Mouse (Mus musculus): ENCODE results near the gene Usp33. TPM values are rescaled to one million over a fixed set of nuclear protein-coding genes. Genes with fewer than 3 reads are reported as not detected.
A peak's percentile ranks its signal among the peaks of the same experiment; 100 is the strongest.
"Not testable (repeated sequence)": the region's sequence is repeated elsewhere in the genome, so short reads cannot be mapped to it uniquely, and the experiment has no call there.

The Usp33 gene
- polyA plus RNA-seq (2016; fragmentation: Nextera tagmentation; extraction: Ambion mirVana), result 49.5 and 53.8 TPM in 2 replicates

GRCm38 (mm10) chr3:152345732-152346632 is at the start of gene Usp33:
Gene Usp33, plus strand, starts transcription at chr3:152346478.
- peak within 1 kb of the TSS; percentile 91 for H3K27ac ChIP-seq
- 0 out of 2 replicates have a peak, but pooled peaks cover 5% of the 10 kb centered on the region for H3K27me3 ChIP-seq (ENCODE audit: insufficient read depth, poor library complexity, severe bottlenecking)
- peak; percentile 91 for DNase-seq (ENCODE audit: low spot score)
- 5% methylated on average over 44 of the region's 44 CpGs for WGBS
- peaks cover 10% of the 10 kb centered on the region for H3K36me3 ChIP-seq
- no peaks in the 10 kb centered on the region for H3K9me3 ChIP-seq
- peaks cover 27% of the 10 kb centered on the region for H3K4me1 ChIP-seq (replicated peaks)
- peak within 1 kb of the TSS; percentile 77 for H3K4me3 ChIP-seq

GRCm38 (mm10) chr3:152300376-152301337 is 45.6 kb upstream of the Usp33 start:
- Histone ChIP-seq H3K36me3 (peaks cover 49% of the 10 kb centered on the region), H3K9me3 (no peaks in the 10 kb centered on the region), H3K27me3 (ENCODE audit: insufficient read depth, poor library complexity, severe bottlenecking) (no peaks in the 10 kb centered on the region), H3K4me1 (replicated peaks) (no peaks in the 10 kb centered on the region), H3K27ac (no peak overlapping the region), H3K4me3 (no peak overlapping the region)
- 93% methylated on average over 14 of the region's 14 CpGs for WGBS
- no peak for DNase-seq (ENCODE audit: low spot score)

DNA sequence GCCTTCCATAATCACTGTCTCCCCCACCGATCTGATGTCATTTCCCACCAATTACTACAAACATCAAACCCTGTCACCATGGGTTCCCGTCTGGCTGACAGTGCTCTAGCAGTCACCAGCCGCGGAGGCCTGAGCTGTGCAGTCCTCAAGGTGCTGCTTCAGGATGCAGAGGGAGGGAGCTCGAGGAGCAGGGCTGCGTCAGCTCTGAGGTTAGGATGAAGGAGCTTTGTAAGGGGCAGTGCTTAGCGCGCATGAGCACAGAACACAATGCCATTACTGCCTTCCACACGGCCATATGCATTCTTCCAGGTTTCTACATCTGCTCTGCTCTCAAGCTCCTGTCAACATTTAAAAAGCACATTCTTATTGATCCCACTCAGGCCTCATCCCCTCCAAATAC is 43.3 kb upstream of the Usp33 start:
- no peak for DNase-seq (ENCODE audit: low spot score)
- Histone ChIP-seq H3K4me1 (replicated peaks) (no peaks in the 10 kb centered on the region), H3K27me3 (ENCODE audit: insufficient read depth, poor library complexity, severe bottlenecking) (no peaks in the 10 kb centered on the region), H3K27ac (no peak overlapping the region), H3K4me3 (no peak overlapping the region), H3K9me3 (no peaks in the 10 kb centered on the region), H3K36me3 (peaks cover 42% of the 10 kb centered on the region)
- 79% methylated on average over 9 of the region's 9 CpGs for whole genome bisulfite sequencing

GRCm38 (mm10) chr3:152304093-152304815 is 42.0 kb upstream of the Usp33 start:
- H3K27ac ChIP-seq, result no peak overlapping the region
- no peaks in the 10 kb centered on the region for H3K9me3 ChIP-seq
- WGBS, result 64% methylated on average over 6 of the region's 6 CpGs
- DNase-seq (ENCODE audit: low spot score), result no peak
- H3K4me1 ChIP-seq (replicated peaks), result no peaks in the 10 kb centered on the region
- no peak overlapping the region for H3K4me3 ChIP-seq
- H3K27me3 ChIP-seq (ENCODE audit: insufficient read depth, poor library complexity, severe bottlenecking), result no peaks in the 10 kb centered on the region
- peaks cover 45% of the 10 kb centered on the region for H3K36me3 ChIP-seq

DNA sequence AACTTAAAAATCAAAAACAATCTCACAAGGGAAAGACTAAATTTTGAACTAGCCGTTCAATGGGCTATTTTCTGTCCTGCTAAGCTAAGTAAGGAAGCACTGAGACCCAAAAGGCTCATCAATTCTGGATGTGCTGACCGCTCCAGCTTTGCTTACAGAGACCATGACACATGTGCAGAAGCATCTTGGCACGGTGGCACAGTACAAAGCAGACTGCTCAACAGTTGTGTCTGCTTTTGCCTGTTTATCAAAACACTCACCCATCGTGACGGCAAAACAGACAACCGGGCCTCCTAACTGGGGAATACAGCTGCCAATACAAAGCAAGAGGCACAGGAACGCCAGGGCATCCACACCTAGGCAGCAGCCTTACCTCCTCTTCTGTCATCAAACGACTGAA is 41.2 kb upstream of the Usp33 start:
- H3K4me3 ChIP-seq, result no peak overlapping the region
- H3K9me3 ChIP-seq, result no peaks in the 10 kb centered on the region
- H3K27me3 ChIP-seq (ENCODE audit: insufficient read depth, poor library complexity, severe bottlenecking), result no peaks in the 10 kb centered on the region
- H3K27ac ChIP-seq, result no peak overlapping the region
- peaks cover 52% of the 10 kb centered on the region for H3K36me3 ChIP-seq
- H3K4me1 ChIP-seq (replicated peaks), result no peaks in the 10 kb centered on the region
- WGBS, result 89% methylated on average over 8 of the region's 8 CpGs
- no peak for DNase-seq (ENCODE audit: low spot score)

DNA sequence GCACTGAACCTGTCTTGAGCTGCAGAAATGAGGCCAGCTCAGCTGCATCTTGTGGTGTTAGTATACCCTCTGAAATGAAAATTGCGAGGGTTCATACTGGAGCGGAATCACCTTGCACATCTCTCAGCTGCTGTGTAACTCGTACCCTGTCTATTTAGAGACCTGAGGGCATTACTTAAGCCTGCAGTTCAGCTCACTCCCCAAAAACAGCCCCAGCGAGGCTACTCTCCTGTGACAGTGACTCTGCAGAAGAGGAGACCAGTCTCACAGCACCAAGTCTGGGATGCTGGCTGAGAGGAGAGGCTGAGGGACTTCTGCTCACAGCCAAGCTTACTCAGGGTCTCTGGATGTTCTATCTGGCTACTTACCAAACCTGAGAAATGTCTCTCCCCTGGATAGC is 40.3 kb upstream of the Usp33 start:
- Histone ChIP-seq H3K4me3 (no peak overlapping the region), H3K9me3 (no peaks in the 10 kb centered on the region), H3K4me1 (replicated peaks) (no peaks in the 10 kb centered on the region), H3K36me3 (peaks cover 52% of the 10 kb centered on the region), H3K27ac (no peak overlapping the region), H3K27me3 (ENCODE audit: insufficient read depth, poor library complexity, severe bottlenecking) (no peaks in the 10 kb centered on the region)
- no peak for DNase-seq (ENCODE audit: low spot score)
- 89% methylated on average over 4 of the region's 4 CpGs for WGBS

GRCm38 (mm10) chr3:152308485-152309249 is 37.6 kb upstream of the Usp33 start:
- 71% methylated on average over 10 of the region's 10 CpGs for WGBS
- peaks cover 46% of the 10 kb centered on the region for H3K36me3 ChIP-seq
- no peak for DNase-seq (ENCODE audit: low spot score)
- no peak overlapping the region for H3K27ac ChIP-seq
- no peak overlapping the region for H3K4me3 ChIP-seq
- H3K9me3 ChIP-seq, result no peaks in the 10 kb centered on the region
- H3K27me3 ChIP-seq (ENCODE audit: insufficient read depth, poor library complexity, severe bottlenecking), result no peaks in the 10 kb centered on the region
- H3K4me1 ChIP-seq (replicated peaks), result no peaks in the 10 kb centered on the region

DNA sequence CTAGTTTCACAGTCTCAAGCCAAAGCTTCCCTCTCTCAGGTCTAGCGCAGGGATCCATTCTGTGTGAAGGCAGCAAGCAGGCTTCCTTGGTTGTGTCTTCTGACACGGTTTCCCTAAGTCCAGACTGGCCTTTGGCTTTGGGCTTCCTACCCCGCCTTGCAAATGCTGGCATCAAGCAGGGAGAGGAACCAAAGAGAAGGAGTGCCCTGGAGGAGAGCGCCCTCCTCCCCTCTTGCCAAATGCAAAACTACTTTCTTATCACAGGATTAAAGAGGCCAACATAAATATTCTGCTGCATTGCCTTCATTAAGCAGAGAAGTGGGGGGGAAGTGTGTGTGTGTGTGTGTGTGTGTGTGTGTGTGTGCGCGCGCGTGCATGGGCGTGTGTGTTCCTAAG is 37.0 kb upstream of the Usp33 start:
- DNase-seq (ENCODE audit: low spot score), result no peak
- H3K9me3 ChIP-seq, result no peaks in the 10 kb centered on the region
- no peak overlapping the region for H3K4me3 ChIP-seq
- H3K27ac ChIP-seq, result no peak overlapping the region
- H3K36me3 ChIP-seq, result peaks cover 46% of the 10 kb centered on the region
- H3K27me3 ChIP-seq (ENCODE audit: insufficient read depth, poor library complexity, severe bottlenecking), result no peaks in the 10 kb centered on the region
- 92% methylated on average over 9 of the region's 9 CpGs for WGBS
- H3K4me1 ChIP-seq (replicated peaks), result no peaks in the 10 kb centered on the region

DNA sequence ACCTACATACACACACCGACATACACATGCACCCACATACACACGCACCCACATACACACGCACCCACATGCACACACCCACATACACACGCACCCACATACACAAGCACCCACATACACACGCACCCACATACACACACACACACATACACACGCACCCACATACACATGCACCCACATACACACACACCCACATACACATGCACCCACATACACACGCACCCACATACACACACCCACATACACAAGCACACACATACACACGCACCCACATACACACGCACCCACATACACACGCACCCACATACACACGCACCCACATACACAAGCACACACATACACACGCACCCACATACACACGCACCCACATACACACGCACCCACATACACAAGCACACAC is 31.6 kb upstream of the Usp33 start:
- H3K27ac ChIP-seq; H3K4me3 ChIP-seq; H3K9me3 ChIP-seq; H3K4me1 ChIP-seq (replicated peaks); DNase-seq (ENCODE audit: low spot score); H3K27me3 ChIP-seq (ENCODE audit: insufficient read depth, poor library complexity, severe bottlenecking): not testable (repeated sequence)
- WGBS, result 77% methylated on average over 14 of the region's 14 CpGs
- H3K36me3 ChIP-seq, result peaks cover 40% of the 10 kb centered on the region

GRCm38 (mm10) chr3:152315613-152316012 is 30.7 kb upstream of the Usp33 start:
- Histone ChIP-seq H3K27me3 (ENCODE audit: insufficient read depth, poor library complexity, severe bottlenecking) (no peaks in the 10 kb centered on the region), H3K4me1 (replicated peaks) (no peaks in the 10 kb centered on the region), H3K27ac (no peak overlapping the region), H3K9me3 (no peaks in the 10 kb centered on the region), H3K36me3 (peaks cover 36% of the 10 kb centered on the region), H3K4me3 (no peak overlapping the region)
- peak; percentile 84 for DNase-seq (ENCODE audit: low spot score)
- 13% methylated on average over 7 of the region's 7 CpGs for WGBS

- H3K27me3 ChIP-seq (ENCODE audit: insufficient read depth, poor library complexity, severe bottlenecking); H3K4me1 ChIP-seq (replicated peaks); H3K9me3 ChIP-seq; H3K27ac ChIP-seq; H3K4me3 ChIP-seq; DNase-seq (ENCODE audit: low spot score): not testable (repeated sequence)
- H3K36me3 ChIP-seq, result peaks cover 41% of the 10 kb centered on the region
- 89% methylated on average over 9 of the region's 9 CpGs for WGBS
These were observed 29.7 kb upstream of the Usp33 start for GRCm38 (mm10) chr3:152316447-152317173.

Measured in hindbrain, embryonic 10.5 days (tissue).